Mouse (Mus musculus) liver, adult 2 months (tissue): ENCODE measurements around the gene Jmjd4. TPM values are rescaled to one million over a fixed set of nuclear protein-coding genes. Genes with fewer than 3 reads are reported as not detected.
A peak's percentile ranks its signal among the peaks of the same experiment; 100 is the strongest.

Source experiments
- DNase-seq: peaks from one replicate; pipeline ENCODE4 v3.0.0-alpha.2; 2011; ENCODE audit warnings: low read depth, low spot score; ENCODE audit errors: extremely low read depth
- H3K27ac ChIP-seq: fragments of 200-500 bp; replicated peaks from 2 replicates; pipeline ENCODE4 v1.5.1; 2012; ENCODE audit warnings: low read depth, mild to moderate bottlenecking, control low read depth, inconsistent platforms, low read length; ENCODE audit not compliant: insufficient read depth
- H3K27me3 ChIP-seq: fragments of 200-500 bp; 2 replicates; pipeline ENCODE4 v1.6.1; 2012; ENCODE audit warnings: mild to moderate bottlenecking, moderate library complexity, low read length, inconsistent platforms; ENCODE audit not compliant: control insufficient read depth, insufficient read depth
- H3K36me3 ChIP-seq: fragments of 200-500 bp; 2 replicates; pipeline ENCODE4 v1.6.1; 2012; ENCODE audit warnings: low read length, inconsistent platforms; ENCODE audit not compliant: control insufficient read depth, insufficient read depth
- H3K4me1 ChIP-seq: fragments of 200-500 bp; 2 replicates; pipeline ENCODE4 v1.6.1; 2011; ENCODE audit warnings: low read length; ENCODE audit not compliant: control insufficient read depth, insufficient read depth
- H3K4me3 ChIP-seq: fragments of 200-500 bp; 2 replicates; pipeline ENCODE4 v1.5.1; 2011; ENCODE audit warnings: low read depth, mild to moderate bottlenecking, control low read depth, low read length, moderate library complexity; ENCODE audit not compliant: insufficient read depth
- H3K79me2 ChIP-seq: fragments of 200-500 bp; 2 replicates; pipeline ENCODE4 v1.6.1; 2012; ENCODE audit warnings: inconsistent platforms, mild to moderate bottlenecking, low read length, moderate library complexity; ENCODE audit not compliant: control insufficient read depth, insufficient read depth
- H3K9ac ChIP-seq: fragments of 200-500 bp; 2 replicates; pipeline ENCODE4 v1.6.1; 2012; ENCODE audit warnings: low read depth, mild to moderate bottlenecking, control low read depth, inconsistent platforms, low read length
- CTCF ChIP-seq: fragments of 200-500 bp; IDR thresholded peaks from 2 replicates; pipeline ENCODE4 v1.5.1; 2011; ENCODE audit warnings: low read depth, low read length, control low read depth
- POLR2A ChIP-seq: fragments of 200-500 bp; IDR thresholded peaks from 2 replicates; pipeline ENCODE4 v1.6.1; 2011; ENCODE audit warnings: low read length, control low read depth; ENCODE audit not compliant: insufficient read depth; ENCODE audit errors: extremely low read depth
- WGBS: fragments of 180-500 bp; shearing (Covaris S2); methylation state at CpG from one replicate; pipeline ENCODE4 v1.1.7; 2018; 5-methylcytosine and 5-hydroxymethylcytosine counted together
- polyA plus RNA-seq: library from polyadenylated mRNA; depleted of rRNA; stranded (reverse); fragments of >200 nt; gene quantifications from 2 replicates; pipeline ENCODE4 v1.2.3, GENCODE M21; 2012; rRNA removed
- total RNA-seq: library from RNA; depleted of rRNA; stranded (reverse); fragments of >200 nt; gene quantifications from 2 replicates; pipeline ENCODE4 v1.2.3, GENCODE M21; 2014; rRNA removed

Gene Jmjd4
- total and polyA plus RNA-seq, 2 experiments: 4.7 to 5.0 TPM

DNA sequence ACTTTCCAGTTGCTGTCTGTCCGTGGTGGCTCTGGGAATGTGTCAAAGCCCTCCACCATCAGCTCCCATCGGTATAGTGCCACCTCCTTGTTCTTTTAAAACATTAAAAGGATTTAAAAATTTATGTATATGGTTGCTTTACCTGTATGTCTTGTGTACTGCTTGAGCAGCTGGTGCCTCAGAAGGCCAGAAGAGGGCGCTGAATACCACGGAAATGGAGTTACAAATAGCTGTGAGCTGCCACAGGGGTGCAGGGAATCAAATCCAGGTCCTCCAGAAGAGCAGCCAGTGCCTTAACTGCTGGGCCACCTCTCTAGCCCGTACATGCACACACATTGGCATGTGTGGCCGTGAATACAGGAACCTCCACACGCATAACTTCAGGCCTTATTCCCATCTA, 47.9 kb downstream of the Jmjd4 start:
- Histone ChIP-seq H3K4me3 (no peak overlapping the region), H3K27me3 (no peaks in the 10 kb centered on the region), H3K27ac (no peak overlapping the region), H3K9ac (no peak overlapping the region), H3K4me1 (no peaks in the 10 kb centered on the region), H3K79me2 (no peaks in the 10 kb centered on the region), H3K36me3 (peaks cover 47% of the 10 kb centered on the region)
- no peak for DNase-seq
- TF ChIP-seq POLR2A (no peak), CTCF (no peak; the same call in 1 of the 2 replicates)
- WGBS: 94% methylated on average over 7 of the region's 7 CpGs

DNA sequence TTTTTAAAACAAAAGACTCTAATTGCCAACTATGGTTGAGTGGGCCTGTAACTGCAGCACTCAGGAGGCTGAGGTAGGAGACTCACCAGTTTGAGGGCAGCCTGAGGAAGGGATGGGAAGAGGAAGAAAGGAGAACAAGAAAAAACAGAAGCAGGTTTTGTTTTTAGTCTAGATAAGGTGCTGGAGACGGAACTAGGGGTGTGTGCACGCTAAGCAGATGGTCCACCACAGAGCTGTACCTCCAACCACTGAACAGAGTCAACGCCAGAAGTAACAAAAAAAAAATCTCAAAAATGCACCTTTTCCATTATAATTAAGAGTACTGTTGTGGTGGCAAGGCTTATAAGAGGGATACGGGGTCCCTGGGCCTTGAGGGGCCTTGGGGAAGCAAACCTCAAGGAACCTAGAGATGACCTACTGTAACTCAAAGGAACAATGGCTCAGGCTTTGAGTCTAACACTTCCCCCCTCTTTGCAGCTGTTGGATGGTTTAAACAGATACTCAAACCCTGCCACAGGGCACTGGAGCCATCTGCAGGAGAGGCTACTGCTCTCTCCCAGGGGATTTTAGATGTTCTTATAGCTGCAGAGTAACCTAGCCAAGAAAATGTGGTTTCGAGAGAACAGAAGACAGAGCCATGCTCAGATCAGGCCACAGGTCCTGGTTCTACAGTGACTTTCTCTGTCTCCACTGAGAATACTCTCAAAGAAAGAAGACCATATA, 52.3 kb downstream of the Jmjd4 start:
- 96% methylated on average over 5 of the region's 5 CpGs for WGBS
- TF ChIP-seq POLR2A: no peak
- TF ChIP-seq CTCF: no peak
- no peaks in the 10 kb centered on the region for H3K79me2 ChIP-seq
- H3K27me3 ChIP-seq: no peaks in the 10 kb centered on the region
- no peak overlapping the region for H3K27ac ChIP-seq
- peaks cover 42% of the 10 kb centered on the region for H3K36me3 ChIP-seq
- peaks cover 6% of the 10 kb centered on the region; the same call in 1 of the 2 replicates for H3K4me1 ChIP-seq
- DNase-seq: no peak
- H3K4me3 ChIP-seq: no peak overlapping the region
- no peak overlapping the region for H3K9ac ChIP-seq

DNA sequence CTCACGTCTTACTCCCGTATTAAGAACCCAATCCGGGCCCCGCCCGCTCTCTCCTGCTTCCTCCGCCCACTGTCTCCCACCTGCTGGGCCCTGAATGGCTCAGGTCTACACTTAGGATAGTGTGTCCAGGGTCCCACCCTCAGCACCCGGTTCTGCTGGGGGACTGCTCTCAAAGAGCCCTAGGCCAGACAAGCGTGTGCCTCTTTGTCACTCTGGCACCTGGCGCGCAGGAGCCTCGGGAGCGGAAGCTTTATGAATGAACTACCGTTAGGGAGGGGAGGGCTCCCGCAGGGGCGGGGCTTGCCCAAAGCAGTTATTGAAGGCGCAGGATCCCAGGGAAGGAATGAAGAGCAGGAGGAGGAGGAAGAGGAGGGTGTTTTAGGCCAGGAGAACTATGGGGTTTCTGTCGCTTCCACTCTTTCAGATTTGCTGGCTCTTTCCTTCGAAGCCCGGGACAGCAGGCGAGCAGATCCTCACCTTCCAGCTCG, 55.5 kb downstream of the Jmjd4 start:
- Histone ChIP-seq H3K79me2 (no peaks in the 10 kb centered on the region), H3K27me3 (no peaks in the 10 kb centered on the region), H3K36me3 (peaks cover 20% of the 10 kb centered on the region), H3K4me3 (peak overlapping the region; percentile 68), H3K4me1 (peaks cover 6% of the 10 kb centered on the region; the same call in 1 of the 2 replicates), H3K9ac (peak overlapping the region; percentile 95), H3K27ac (peak overlapping the region; percentile 50)
- 2% methylated on average over 21 of the region's 21 CpGs for WGBS
- TF ChIP-seq CTCF (no peak), POLR2A (no peak)
- DNase-seq: peak; percentile 40

DNA sequence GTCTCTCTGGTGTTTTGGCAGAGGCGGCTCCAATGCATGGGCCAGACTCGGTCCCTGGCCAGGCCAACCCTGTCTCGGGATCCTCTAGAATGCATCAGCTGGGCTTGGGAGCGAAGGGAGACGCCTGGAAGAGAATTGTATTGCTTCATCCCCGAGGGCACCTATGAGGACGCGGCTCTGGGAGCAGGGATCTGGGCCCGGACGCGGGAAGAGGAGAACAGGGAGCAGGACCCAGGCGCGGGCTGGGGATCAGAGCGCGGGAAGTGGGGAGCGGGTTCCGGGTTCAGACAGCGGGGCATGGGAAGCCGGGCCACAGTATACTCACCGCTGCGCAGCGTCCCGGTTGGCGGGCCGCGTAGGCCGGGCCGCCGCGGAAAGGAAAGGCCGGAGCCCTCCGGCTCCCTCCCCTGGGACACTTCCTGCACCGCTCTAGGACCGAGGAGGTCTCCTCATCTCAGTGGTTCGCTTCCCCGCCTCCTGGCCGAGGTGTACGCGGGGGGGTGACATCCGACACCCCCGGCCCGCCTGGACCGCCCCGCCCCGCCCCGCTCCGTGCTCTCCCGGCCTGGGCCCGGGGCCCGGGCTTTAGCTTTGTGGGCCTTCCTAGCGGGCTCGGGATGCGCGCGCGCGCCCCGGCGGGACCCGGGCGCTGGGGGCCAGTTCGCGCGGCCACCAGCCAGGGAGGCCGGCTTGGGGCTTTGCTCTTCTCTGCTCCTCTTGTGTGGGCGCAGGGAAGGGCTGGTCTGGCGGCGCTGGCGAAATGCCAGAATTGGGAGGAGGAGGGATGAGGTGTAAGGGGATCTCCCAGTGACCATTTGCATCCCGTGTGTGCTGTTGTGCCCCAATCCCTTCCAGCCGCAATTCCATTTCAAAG, 56.2 kb downstream of the Jmjd4 start:
- peak overlapping the region; percentile 50 for H3K27ac ChIP-seq

DNA sequence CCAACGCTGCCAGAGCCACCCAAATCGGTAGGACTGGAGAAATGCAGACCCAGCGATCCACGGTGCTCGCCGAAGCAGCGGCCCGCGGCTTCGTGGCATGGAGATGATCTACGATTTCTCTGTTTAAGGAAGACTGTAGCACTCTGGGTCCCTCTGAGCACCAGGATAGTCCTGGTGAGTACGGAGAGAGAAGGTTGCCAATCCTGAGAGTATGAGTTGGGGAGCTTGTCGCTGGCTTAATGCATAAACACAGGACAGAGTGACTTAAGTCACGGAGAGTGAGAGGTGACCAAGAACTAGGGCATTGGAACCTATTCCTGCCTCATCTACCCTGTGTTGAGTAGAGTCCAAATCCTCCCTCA, 56.8 kb downstream of the Jmjd4 start:
- TF ChIP-seq CTCF: no peak
- no peak for TF ChIP-seq POLR2A
- Histone ChIP-seq H3K27ac (peak overlapping the region; percentile 40), H3K36me3 (peaks cover 10% of the 10 kb centered on the region; the same call in 1 of the 2 replicates), H3K27me3 (no peaks in the 10 kb centered on the region), H3K79me2 (no peaks in the 10 kb centered on the region), H3K9ac (peak overlapping the region; percentile 95), H3K4me3 (peak overlapping the region; percentile 68), H3K4me1 (peaks cover 6% of the 10 kb centered on the region; the same call in 1 of the 2 replicates)
- DNase-seq: no peak
- 3% methylated on average over 14 of the region's 14 CpGs for WGBS

More for the DNA sequence above, 56.2 kb downstream of the Jmjd4 start:
- peak overlapping the region; percentile 68 for H3K4me3 ChIP-seq
- WGBS: under 1% methylated on average over 70 of the region's 71 CpGs
- H3K9ac ChIP-seq: peak overlapping the region; percentile 95
- peaks cover 6% of the 10 kb centered on the region; the same call in 1 of the 2 replicates for H3K4me1 ChIP-seq
- no peaks in the 10 kb centered on the region for H3K27me3 ChIP-seq
- no peaks in the 10 kb centered on the region for H3K79me2 ChIP-seq
- H3K36me3 ChIP-seq: peaks cover 14% of the 10 kb centered on the region
- TF ChIP-seq CTCF (no peak), POLR2A (peak; percentile 44; the same call in 1 of the 2 replicates)
- DNase-seq: peak; percentile 72

Other genes starting within 250 kb of the Jmjd4 start
- gene Mrpl55, start 247.6 kb upstream of the Jmjd4 start, total RNA-seq: 25.1 and 28.1 TPM in 2 replicates
- 26.2 and 37.7 TPM in 2 replicates for gene Mrpl55, start 247.6 kb upstream of the Jmjd4 start, polyA plus RNA-seq
- 2.6 and 3.2 TPM in 2 replicates for gene 2310033P09Rik, start 241.7 kb upstream of the Jmjd4 start, total RNA-seq
- gene 2310033P09Rik, start 241.7 kb upstream of the Jmjd4 start, polyA plus RNA-seq: 8.5 and 9.2 TPM in 2 replicates
- gene Arf1, start 221.8 kb upstream of the Jmjd4 start, total RNA-seq: 194 and 214 TPM in 2 replicates
- 319 and 336 TPM in 2 replicates for gene Arf1, start 221.8 kb upstream of the Jmjd4 start, polyA plus RNA-seq
- gene Wnt3a, start 159.3 kb upstream of the Jmjd4 start, total RNA-seq: not detected in 2 replicates
- gene Wnt3a, start 159.3 kb upstream of the Jmjd4 start, polyA plus RNA-seq: not detected in 2 replicates
- 0.13 and 0.37 TPM in 2 replicates for gene Wnt9a, start 143.1 kb upstream of the Jmjd4 start, total RNA-seq
- gene Wnt9a, start 143.1 kb upstream of the Jmjd4 start, polyA plus RNA-seq: 0.46 TPM in 2 replicates
- gene Prss38, start 74.4 kb upstream of the Jmjd4 start, total RNA-seq: not detected in 2 replicates
- not detected in 2 replicates for gene Prss38, start 74.4 kb upstream of the Jmjd4 start, polyA plus RNA-seq
- gene Snap47, start 1.1 kb downstream of the Jmjd4 start, total RNA-seq: 60.0 and 60.4 TPM in 2 replicates
- 70.9 and 76.3 TPM in 2 replicates for gene Snap47, start 1.1 kb downstream of the Jmjd4 start, polyA plus RNA-seq
- 3.2 and 4.1 TPM in 2 replicates for gene Zfp867, start 22.4 kb downstream of the Jmjd4 start, total RNA-seq
- gene Zfp867, start 22.4 kb downstream of the Jmjd4 start, polyA plus RNA-seq: 0.34 and 0.39 TPM in 2 replicates
- gene Zkscan17, start 76.7 kb downstream of the Jmjd4 start, total RNA-seq: 5.1 and 7.1 TPM in 2 replicates
- 8.0 and 9.4 TPM in 2 replicates for gene Zkscan17, start 76.7 kb downstream of the Jmjd4 start, polyA plus RNA-seq
- 0.55 and 0.60 TPM in 2 replicates for gene Nlrp3, start 91.5 kb downstream of the Jmjd4 start, total RNA-seq
- gene Nlrp3, start 91.5 kb downstream of the Jmjd4 start, polyA plus RNA-seq: 0.14 and 0.44 TPM in 2 replicates
- not detected in 2 replicates for gene Olfr222, start 126.2 kb downstream of the Jmjd4 start, total RNA-seq
- not detected in 2 replicates for gene Olfr222, start 126.2 kb downstream of the Jmjd4 start, polyA plus RNA-seq
- gene Olfr223, start 143.2 kb downstream of the Jmjd4 start, total RNA-seq: not detected in 2 replicates
- gene Olfr223, start 143.2 kb downstream of the Jmjd4 start, polyA plus RNA-seq: not detected in 2 replicates
- gene Mprip, start 211.3 kb downstream of the Jmjd4 start, total RNA-seq: 29.0 and 32.6 TPM in 2 replicates
- 36.7 and 58.4 TPM in 2 replicates for gene Mprip, start 211.3 kb downstream of the Jmjd4 start, polyA plus RNA-seq